Comparison of ENCODE assay signal across 7 mouse cellular contexts in genomic region chr10:79637128-79638110, GRCm38 (mm10). TPM values are rescaled to one million over a fixed set of nuclear protein-coding genes. Genes with fewer than 3 reads are reported as not detected.
DNase-seq lines count a peak whose midpoint lies in the region; ATAC-seq and TF ChIP-seq lines count a peak whose summit lies in the region.

Shc2 (minus strand) TSS chr10:79637918.

- whole genome bisulfite sequencing in forebrain, embryonic 11.5 days = under 1% methylated on average over 101 of the region's 116 CpGs
- under 1% methylated on average over 74 of the region's 116 CpGs for WGBS in midbrain, embryonic 16.5 days

- peak within 1 kb of the TSS; percentile 90 for H3K4me2 ChIP-seq in forebrain, embryonic 11.5 days (ENCODE audit: low read depth, low read length, severe bottlenecking)
- H3K4me2 ChIP-seq in midbrain, embryonic 16.5 days (ENCODE audit: low read length) = peak within 1 kb of the TSS; percentile 90

- H3K9me3 ChIP-seq in ES-E14 (ENCODE audit: control insufficient read depth, insufficient read depth, low read depth, low read length) = no peaks in the 10 kb centered on the region
- no peaks in the 10 kb centered on the region for H3K9me3 ChIP-seq in forebrain, embryonic 11.5 days (ENCODE audit: control insufficient read depth, low read length)
- no peaks in the 10 kb centered on the region for H3K9me3 ChIP-seq in midbrain, embryonic 16.5 days (replicated peaks; ENCODE audit: control insufficient read depth, low read length, poor library complexity, severe bottlenecking)

- ATAC-seq in forebrain, embryonic 11.5 days (replicated peaks; ENCODE audit: low FRiP score) = peak; percentile 90
- peak; percentile 91 for ATAC-seq in midbrain, embryonic 16.5 days

- intact Hi-C loops in heart, postnatal 14 days (cut with DNase I) = no loop called here
- intact Hi-C loops in left cerebral cortex, postnatal 10 days (cut with DNase I) = no loop called here

- peak; percentile 71 for DNase-seq in ES-E14 (ENCODE audit: low read depth, low spot score)
- DNase-seq in brain, adult 2 months (ENCODE audit: low read depth, low spot score) = peak; percentile 94
- peak; percentile 85 for DNase-seq in forebrain, embryonic 11.5 days (ENCODE audit: low spot score)
- DNase-seq in heart, postnatal 14 days = peak; percentile 42 to 53
- peak; percentile 79 to 90 for DNase-seq in left cerebral cortex, postnatal 10 days (ENCODE audit: extremely low spot score in 1 of 2, low spot score in 2 of 2)
- DNase-seq in urinary bladder, postnatal 36 days (ENCODE audit: low spot score in 2 of 2) = peak; percentile 23 to 24

- peaks cover 19% of the 10 kb centered on the region for H3K27me3 ChIP-seq in forebrain, embryonic 11.5 days (ENCODE audit: control insufficient read depth, insufficient read depth, low read length)
- peaks cover 2% of the 10 kb centered on the region; the same call in 1 of the 2 replicates for H3K27me3 ChIP-seq in midbrain, embryonic 16.5 days (ENCODE audit: control insufficient read depth, insufficient read depth, low read depth, low read length)

- in situ Hi-C loops in ES-E14 (cut with MboI; ENCODE audit: low sequenced_read_pairs in 2 of 2, unreplicated experiment in 2 of 2) = no loop called here

- peaks cover 0 to 17% of the 10 kb centered on the region in 2 experiments; a peak in 1 of 4 replicates for H3K4me1 ChIP-seq in ES-E14 (ENCODE audit: control insufficient read depth in 2 of 2, insufficient read depth in 2 of 2, low read length in 2 of 2, poor library complexity in 1 of 2)
- peaks cover 8% of the 10 kb centered on the region; the same call in 1 of the 2 replicates for H3K4me1 ChIP-seq in forebrain, embryonic 11.5 days (replicated peaks; ENCODE audit: control insufficient read depth, insufficient read depth, low read length)
- peaks cover 15% of the 10 kb centered on the region for H3K4me1 ChIP-seq in midbrain, embryonic 16.5 days (ENCODE audit: control insufficient read depth, insufficient read depth, low read length)

- H3K9ac ChIP-seq in ES-E14 (ENCODE audit: insufficient read depth, low read depth, low read length, poor library complexity, severe bottlenecking) = peak within 1 kb of the TSS; percentile 72
- peak within 1 kb of the TSS; percentile 77 for H3K9ac ChIP-seq in forebrain, embryonic 11.5 days (ENCODE audit: low read length)
- H3K9ac ChIP-seq in midbrain, embryonic 16.5 days (ENCODE audit: low read depth, low read length) = peak within 1 kb of the TSS; percentile 95

- no peaks in the 10 kb centered on the region for H3K36me3 ChIP-seq in ES-E14 (ENCODE audit: control insufficient read depth, insufficient read depth, low read length, poor library complexity, severe bottlenecking)
- no peaks in the 10 kb centered on the region for H3K36me3 ChIP-seq in forebrain, embryonic 11.5 days (ENCODE audit: control insufficient read depth, insufficient read depth, low read length)
- H3K36me3 ChIP-seq in midbrain, embryonic 16.5 days (ENCODE audit: control insufficient read depth, insufficient read depth, low read length) = no peaks in the 10 kb centered on the region

- H3K4me3 ChIP-seq in ES-E14 (ENCODE audit: insufficient read depth in 1 of 2, low read depth in 1 of 2, low read length in 2 of 2, poor library complexity in 1 of 2, severe bottlenecking in 1 of 2) = peak within 1 kb of the TSS; percentile 79 to 85
- peak within 1 kb of the TSS; percentile 75 for H3K4me3 ChIP-seq in forebrain, embryonic 11.5 days (ENCODE audit: low read depth, low read length)
- H3K4me3 ChIP-seq in midbrain, embryonic 16.5 days (ENCODE audit: low read depth, low read length) = peak within 1 kb of the TSS; percentile 83

- no peak within 1 kb of the TSS for H3K27ac ChIP-seq in ES-E14 (ENCODE audit: insufficient read depth, low read depth, low read length, poor library complexity, severe bottlenecking)
- peak within 1 kb of the TSS; percentile 37; the same call in 1 of the 2 replicates for H3K27ac ChIP-seq in forebrain, embryonic 11.5 days (ENCODE audit: low read depth, low read length)
- H3K27ac ChIP-seq in midbrain, embryonic 16.5 days (ENCODE audit: low read length) = peak within 1 kb of the TSS; percentile 93

TF ChIP-seq in ES-E14, 5 proteins besides CTCF, POLR2A, EP300 and RAD21:
- no peak for TF ChIP-seq MAFK (IDR thresholded peaks at IDR 0.05; ENCODE audit: insufficient read depth, low read depth, low read length)
- TF ChIP-seq HCFC1 (IDR thresholded peaks at IDR 0.05; ENCODE audit: borderline replicate concordance, insufficient read depth, low read length) = no peak
- TF ChIP-seq ZNF384 (IDR thresholded peaks at IDR 0.05; ENCODE audit: low read depth, low read length) = no peak
- TF ChIP-seq ZC3H11A (IDR thresholded peaks at IDR 0.05; ENCODE audit: borderline replicate concordance, low read depth, low read length) = no peak
- TF ChIP-seq CHD2 (IDR thresholded peaks at IDR 0.05; ENCODE audit: low read depth, low read length) = no peak

RNA-seq across cellular contexts. Expression of gene Shc2, which starts in this region (rescaled TPM):
- total RNA-seq in ES-E14 (2012; rRNA removed) = 4.3 and 8.6 TPM in 2 replicates
- polyA plus RNA-seq in forebrain, embryonic 11.5 days (2014; fragmentation: Nextera tagmentation; extraction: Ambion mirVana) = 9.4 and 9.9 TPM in 2 replicates
- 1 to 10 TPM; 3.5 to 4.0 TPM for total RNA-seq in heart, postnatal 14 days (2021)
- 10 to 100 TPM; 47.1 to 50.7 TPM for total RNA-seq in left cerebral cortex, postnatal 10 days (2021)
- polyA plus RNA-seq in midbrain, embryonic 16.5 days (2015; fragmentation: Nextera tagmentation; extraction: Ambion mirVana) = 23.4 and 25.3 TPM in 2 replicates

Comparison
In these comparisons a context has a peak if more than half of its experiments do, and no peak if none do; other contexts are left out.
1. DNase-seq: peak in every context shown above with its lines; median percentile 94 in brain, adult 2 months; 85 in forebrain, embryonic 11.5 days; 84 in left cerebral cortex, postnatal 10 days; 71 in ES-E14; 48 in heart, postnatal 14 days; 24 in urinary bladder, postnatal 36 days.